Mouse (Mus musculus) lung, embryonic 14.5 days (tissue): ENCODE data around the gene Dhx16. TPM values are rescaled to one million over a fixed set of nuclear protein-coding genes. Genes with fewer than 3 reads are reported as not detected.

Source experiments
- ATAC-seq: fragments of 200-750 bp; cut with Nextera tagmentation; 2 replicates; pipeline ENCODE4 v1.8.0; 2017; ENCODE audit warnings: mild to moderate bottlenecking, moderate TSS enrichment, moderate library complexity; ENCODE audit not compliant: insufficient read depth
- DNase-seq: peaks from one replicate; pipeline ENCODE4 v3.0.0-alpha.2; 2015
- H3K27ac ChIP-seq: fragments of 300-500 bp; sonication (generic); 2 replicates; pipeline ENCODE4 v1.5.1; 2014; ENCODE audit warnings: low read depth, mild to moderate bottlenecking, moderate library complexity
- H3K27me3 ChIP-seq: fragments of 300-500 bp; sonication (generic); 2 replicates; pipeline ENCODE4 v1.6.1; 2014; ENCODE audit warnings: low read length, control low read depth; ENCODE audit not compliant: insufficient read depth
- H3K36me3 ChIP-seq: fragments of 300-500 bp; sonication (generic); 2 replicates; pipeline ENCODE4 v1.6.1; 2014; ENCODE audit warnings: control low read depth; ENCODE audit not compliant: insufficient read depth
- H3K4me1 ChIP-seq: fragments of 300-500 bp; sonication (generic); 2 replicates; pipeline ENCODE4 v1.6.1; 2014; ENCODE audit warnings: antibody characterized with exemption, control low read depth; ENCODE audit not compliant: insufficient read depth
- H3K4me2 ChIP-seq: fragments of 300-500 bp; sonication (generic); 2 replicates; pipeline ENCODE4 v1.6.1; 2014; ENCODE audit warnings: mild to moderate bottlenecking
- H3K4me3 ChIP-seq: fragments of 300-500 bp; sonication (generic); 2 replicates; pipeline ENCODE4 v1.5.1; 2014; ENCODE audit warnings: low read depth, low read length
- H3K9ac ChIP-seq: fragments of 300-500 bp; sonication (generic); 2 replicates; pipeline ENCODE4 v1.6.1; 2014
- H3K9me3 ChIP-seq: fragments of 300-500 bp; sonication (generic); 2 replicates; pipeline ENCODE4 v1.6.1; 2016; ENCODE audit warnings: low read depth, low read length, control low read depth
- CTCF ChIP-seq: IDR thresholded peaks from 2 replicates; pipeline ENCODE4 v1.5.1; 2016; ENCODE audit warnings: antibody characterized with exemption, low read depth
- WGBS: fragments of 180-500 bp; shearing (Covaris S2); extraction: QIAGEN DNeasy Blood & Tissue Kit; methylation state at CpG from one replicate; pipeline ENCODE4 v1.1.7; 2014; 5-methylcytosine and 5-hydroxymethylcytosine counted together
- polyA plus RNA-seq: library from polyadenylated mRNA; unstranded; fragments of >200 nt; fragmentation: Nextera tagmentation; extraction: Ambion mirVana; gene quantifications from 2 replicates; pipeline ENCODE4 v1.2.1, GENCODE M21; 2014

Gene Dhx16
- polyA plus RNA-seq, 1 experiment from 2014 or later, result 42.9 TPM

DNA sequence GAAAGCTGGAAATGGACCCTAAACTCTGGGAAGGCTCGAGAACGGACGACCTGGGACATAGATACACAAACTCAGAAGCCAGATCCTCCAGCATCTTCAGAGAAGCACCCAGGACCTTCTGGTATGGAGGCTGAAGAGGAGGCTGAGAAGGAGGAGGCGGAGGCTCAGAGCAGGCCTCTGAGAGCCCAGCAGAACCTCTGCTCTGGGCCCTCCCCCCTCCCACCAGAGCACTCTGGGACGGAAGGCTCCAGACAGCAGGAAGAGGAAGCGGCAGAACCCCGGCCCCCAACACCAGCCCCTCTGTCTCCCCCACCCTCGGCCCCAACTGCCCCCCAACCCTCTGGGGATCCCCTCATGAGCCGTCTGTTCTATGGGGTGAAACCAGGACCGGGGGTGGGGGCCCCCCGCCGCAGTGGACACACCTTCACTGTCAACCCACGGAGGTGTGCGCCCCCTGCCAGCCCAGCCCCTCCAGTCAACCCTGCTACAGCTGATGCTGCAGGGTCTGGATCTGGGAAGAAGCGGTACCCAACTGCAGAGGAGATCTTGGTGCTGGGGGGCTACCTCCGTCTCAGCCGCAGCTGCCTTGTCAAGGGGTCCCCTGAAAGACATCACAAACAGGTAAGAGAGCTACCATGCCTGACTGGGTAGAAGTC is 11.3 kb upstream of the Dhx16 start:
- peaks cover 15% of the 10 kb centered on the region for H3K4me1 ChIP-seq
- DNase-seq, result peak; percentile 40

DNA sequence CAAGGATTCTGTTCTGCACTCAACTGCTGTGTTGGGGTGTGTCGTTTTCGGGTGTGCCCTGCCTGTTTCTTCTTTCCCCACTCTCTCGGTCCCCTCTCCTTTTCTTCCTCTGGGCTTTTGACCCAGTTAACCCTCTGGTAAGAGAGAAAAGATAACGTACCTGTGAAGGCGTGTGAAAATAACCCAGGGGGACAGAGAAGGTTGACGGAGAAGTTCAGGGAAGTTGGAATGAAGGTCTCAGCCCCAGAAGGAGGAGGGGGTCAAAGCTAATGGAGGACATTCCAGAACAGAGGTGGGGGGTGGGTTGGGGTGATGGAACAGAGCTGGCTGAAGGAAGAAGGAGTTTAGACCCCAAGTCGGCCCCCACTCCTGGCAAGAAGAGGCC is 10.7 kb upstream of the Dhx16 start:
- Histone ChIP-seq H3K9me3 (no peaks in the 10 kb centered on the region), H3K4me1 (peaks cover 15% of the 10 kb centered on the region), H3K36me3 (peaks cover 18% of the 10 kb centered on the region; the same call in 1 of the 2 replicates), H3K27me3 (no peaks in the 10 kb centered on the region), H3K4me2 (peak overlapping the region; percentile 98), H3K27ac (peak overlapping the region; percentile 98), H3K4me3 (peak overlapping the region; percentile 68), H3K9ac (peak overlapping the region; percentile 80)
- ATAC-seq (no peak), DNase-seq (no peak)
- no peak for TF ChIP-seq CTCF
- 2% methylated on average over 7 of the region's 7 CpGs for WGBS

More for the DNA sequence above, 11.3 kb upstream of the Dhx16 start:
- Histone ChIP-seq H3K36me3 (peaks cover 21% of the 10 kb centered on the region), H3K9ac (peak overlapping the region; percentile 80), H3K27me3 (no peaks in the 10 kb centered on the region), H3K4me3 (peak overlapping the region; percentile 68), H3K27ac (peak overlapping the region; percentile 98), H3K4me2 (peak overlapping the region; percentile 98), H3K9me3 (no peaks in the 10 kb centered on the region)
- WGBS, result 15% methylated on average over 16 of the region's 17 CpGs
- no peak for ATAC-seq
- TF ChIP-seq CTCF, result no peak

DNA sequence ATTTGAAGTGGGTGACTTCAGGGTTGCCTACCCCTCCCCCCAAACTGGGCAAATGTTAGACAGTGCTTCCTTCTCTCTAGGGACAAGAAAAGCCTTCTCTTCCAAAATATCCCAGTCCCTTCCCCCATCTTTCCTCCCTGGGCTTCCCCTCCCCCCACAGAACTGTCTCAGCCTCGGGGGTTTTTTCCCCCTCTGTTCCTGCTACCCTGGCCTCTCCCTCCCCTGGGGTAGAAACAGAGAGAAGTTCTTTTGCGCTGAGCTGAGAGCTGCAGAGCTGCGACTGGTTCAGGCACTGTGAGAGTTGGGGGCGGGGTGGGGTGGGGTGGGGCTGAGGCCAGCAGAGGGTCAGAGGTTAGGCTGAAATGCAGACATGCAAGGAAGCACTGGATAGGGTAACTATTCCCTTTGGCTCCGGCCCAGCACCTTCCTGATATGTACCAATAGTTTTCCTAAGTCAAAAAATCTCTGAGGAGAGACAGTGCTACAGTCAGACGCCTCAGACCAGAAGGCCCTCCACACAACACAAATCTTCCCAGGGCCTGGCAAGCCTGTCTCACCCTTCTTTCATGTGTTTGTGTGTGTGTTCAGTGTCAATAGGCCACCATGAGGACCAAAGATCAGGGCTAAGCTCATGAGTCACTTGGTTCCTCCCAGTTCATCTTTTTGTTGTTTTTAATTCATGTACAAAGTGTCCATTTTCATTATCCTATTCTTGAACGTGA is 10.1 kb upstream of the Dhx16 start:
- no peaks in the 10 kb centered on the region for H3K27me3 ChIP-seq
- peak; percentile 67 for DNase-seq
- no peak for TF ChIP-seq CTCF

DNA sequence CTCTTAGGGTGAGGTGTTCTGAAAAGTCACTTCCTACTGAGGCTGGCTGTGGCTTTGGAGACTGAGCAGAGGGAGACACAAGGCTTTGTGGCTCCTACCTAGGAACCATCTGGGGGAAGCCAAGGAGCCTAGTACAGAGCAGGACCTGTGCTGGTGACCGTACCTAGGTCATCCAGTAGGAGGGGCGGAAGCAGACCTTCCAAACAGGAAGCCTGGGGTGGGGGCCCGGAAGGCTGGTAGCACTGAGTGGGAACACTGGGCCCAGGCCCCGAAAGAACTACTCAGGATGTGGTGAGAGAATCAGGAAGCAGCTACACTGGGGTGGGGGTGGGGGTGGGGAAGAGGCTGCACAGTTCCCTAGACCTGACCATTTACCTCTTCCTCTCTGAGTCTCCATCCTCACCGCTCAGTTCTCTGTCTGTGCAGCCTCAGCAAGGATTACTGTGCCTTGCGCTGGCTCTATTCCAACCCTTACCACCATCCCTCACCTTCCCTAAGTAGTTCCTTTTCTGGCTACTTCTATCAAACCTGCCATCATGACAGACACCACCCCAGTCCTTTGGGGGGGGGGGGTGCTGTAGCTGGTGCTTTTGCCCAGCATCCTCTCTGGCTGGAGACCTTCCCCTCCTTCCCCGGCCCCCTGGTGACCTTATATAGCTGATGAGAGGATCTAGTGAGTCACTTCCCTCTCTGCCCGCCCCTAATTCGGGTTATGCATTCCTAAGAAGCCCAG is 9.3 kb upstream of the Dhx16 start:
- peak; percentile 72 for DNase-seq
- whole genome bisulfite sequencing, result 34% methylated on average over 9 of the region's 9 CpGs

More for the DNA sequence above, 10.1 kb upstream of the Dhx16 start:
- Histone ChIP-seq H3K9ac (peak overlapping the region; percentile 80), H3K4me3 (peak overlapping the region; percentile 68), H3K4me1 (peaks cover 15% of the 10 kb centered on the region), H3K9me3 (no peaks in the 10 kb centered on the region), H3K36me3 (peaks cover 23% of the 10 kb centered on the region), H3K4me2 (peak overlapping the region; percentile 98), H3K27ac (peak overlapping the region; percentile 98)
- WGBS, result 2% methylated on average over 7 of the region's 7 CpGs
- no peak for ATAC-seq

DNA sequence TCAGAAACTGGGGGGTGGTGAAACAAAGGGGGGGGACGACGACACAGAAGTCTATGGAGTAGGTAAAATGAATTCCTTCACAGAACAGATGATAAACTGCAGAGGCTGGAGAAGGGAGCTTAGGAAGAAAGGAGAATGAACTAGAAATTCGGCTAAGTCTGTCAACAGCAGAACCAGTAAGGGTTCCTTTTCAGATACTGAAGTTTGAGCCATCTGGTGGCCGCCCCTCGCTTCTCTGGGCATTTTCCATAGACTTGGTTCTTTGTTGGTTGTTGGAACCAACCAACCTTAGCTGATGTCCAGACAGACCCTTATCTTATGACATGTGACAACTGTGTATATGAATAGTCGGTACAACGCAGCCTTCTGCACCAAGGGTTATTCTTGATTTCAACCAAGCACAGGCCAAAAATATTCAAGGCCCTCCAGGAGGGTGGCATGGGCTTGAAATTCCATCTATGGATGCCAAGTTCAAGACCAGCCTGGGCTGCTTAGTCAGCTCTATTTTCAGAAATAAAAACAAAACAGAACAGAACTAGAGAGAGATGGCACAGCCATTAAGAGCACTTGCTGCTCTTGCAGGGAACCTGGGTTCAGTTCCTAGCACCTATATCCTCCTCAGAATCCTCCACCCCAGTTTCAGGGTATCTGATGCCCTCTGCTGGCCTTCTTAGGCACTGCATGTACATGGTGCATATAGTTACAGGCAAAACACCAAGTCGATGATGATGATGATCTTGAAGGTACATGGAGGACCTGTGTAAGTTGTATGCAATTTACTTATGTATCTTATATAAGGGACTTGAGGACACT is 8.5 kb upstream of the Dhx16 start:
- H3K4me1 ChIP-seq, result peaks cover 12% of the 10 kb centered on the region
- peaks cover 36% of the 10 kb centered on the region for H3K36me3 ChIP-seq
- H3K9ac ChIP-seq, result 0 out of 2 replicates have a peak overlapping the region, but pooled peaks have one; percentile 80

More for the DNA sequence above, 9.3 kb upstream of the Dhx16 start:
- H3K27me3 ChIP-seq, result no peaks in the 10 kb centered on the region
- peak overlapping the region; percentile 80 for H3K9ac ChIP-seq
- peak overlapping the region; percentile 98 for H3K4me2 ChIP-seq
- peak overlapping the region; percentile 68 for H3K4me3 ChIP-seq
- peak overlapping the region; percentile 98 for H3K27ac ChIP-seq
- H3K9me3 ChIP-seq, result no peaks in the 10 kb centered on the region
- H3K4me1 ChIP-seq, result peaks cover 12% of the 10 kb centered on the region
- peaks cover 31% of the 10 kb centered on the region for H3K36me3 ChIP-seq
- peak; percentile 29; the same call in 1 of the 2 replicates for ATAC-seq
- TF ChIP-seq CTCF, result no peak

GRCm38 (mm10) chr17:35873774-35874519 is 5.7 kb upstream of the Dhx16 start:
- H3K9me3 ChIP-seq, result no peaks in the 10 kb centered on the region
- peak; percentile 95 for TF ChIP-seq CTCF
- no peaks in the 10 kb centered on the region for H3K27me3 ChIP-seq
- peaks cover 46% of the 10 kb centered on the region for H3K36me3 ChIP-seq
- no peak overlapping the region for H3K4me3 ChIP-seq
- H3K4me1 ChIP-seq, result peaks cover 7% of the 10 kb centered on the region; the same call in 1 of the 2 replicates
- ATAC-seq (peak; percentile 15; the same call in 1 of the 2 replicates), DNase-seq (peak; percentile 91)
- 28% methylated on average over 21 of the region's 21 CpGs for WGBS
- no peak overlapping the region for H3K9ac ChIP-seq
- 0 out of 2 replicates have a peak overlapping the region, but pooled peaks have one; percentile 13 for H3K27ac ChIP-seq
- H3K4me2 ChIP-seq, result peak overlapping the region; percentile 46

More for the DNA sequence above, 8.5 kb upstream of the Dhx16 start:
- Histone ChIP-seq H3K9me3 (no peaks in the 10 kb centered on the region), H3K27ac (peak overlapping the region; percentile 74; the same call in 1 of the 2 replicates), H3K27me3 (no peaks in the 10 kb centered on the region), H3K4me2 (peak overlapping the region; percentile 98), H3K4me3 (peak overlapping the region; percentile 68)
- 62% methylated on average over 8 of the region's 8 CpGs for WGBS
- TF ChIP-seq CTCF, result peak; percentile 64
- DNase-seq (peak; percentile 61), ATAC-seq (no peak)
